Mouse (Mus musculus) layer of hippocampus, postnatal 14 days (tissue): ENCODE measurements around the gene Olfr1506. TPM values are rescaled to one million over a fixed set of nuclear protein-coding genes. Genes with fewer than 3 reads are reported as not detected.
"Not testable (repeated sequence)": the region's sequence is repeated elsewhere in the genome, so short reads cannot be mapped to it uniquely, and the experiment has no call there.

Experiments used
- DNase-seq, 2 experiments: peaks; one replicate each; pipeline ENCODE4 v3.0.0; 2021 to 2022; ENCODE audit warnings: low spot score in 2 of 2, mixed read lengths in 1 of 2
- long read RNA-seq, 2 experiments: library from polyadenylated mRNA; stranded (forward); transcript quantifications; one replicate each; pipeline ENCODE4 v2.0.0; 2021
- total RNA-seq, 2 experiments: library from RNA; stranded (reverse); gene quantifications; 2 replicates each; pipeline ENCODE4 v1.2.3; 2021

Gene Olfr1506
- total RNA-seq, result under 1 TPM in 1 of 2 experiments, not detected in 1; 0.19 TPM
- long read RNA-seq, experiment 1, result 0 reads
- long read RNA-seq, experiment 2, result 0 reads

DNA sequence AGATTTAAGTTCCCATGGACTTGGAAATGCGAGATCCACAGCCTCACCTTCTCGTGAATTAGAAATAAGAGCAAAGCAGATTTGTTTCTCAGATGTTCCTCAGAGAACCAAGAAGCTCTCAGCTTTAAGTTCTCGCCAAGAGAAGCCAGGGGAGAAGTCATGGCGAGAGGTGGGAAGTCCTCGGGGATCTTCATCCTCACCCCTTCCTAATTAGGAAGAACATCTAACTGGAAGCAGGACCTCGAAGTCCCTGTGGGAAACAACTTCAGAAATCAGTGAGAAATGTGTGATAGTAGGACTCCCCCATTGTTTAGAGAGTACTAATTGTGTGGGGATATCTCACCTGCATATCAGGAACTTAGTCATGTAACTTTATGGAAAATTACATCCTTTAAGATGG is at the start of gene Olfr1506:
TSS of gene Olfr1506 (minus strand) at position 101 of the 400 bp plus-strand sequence.
- DNase-seq, result not testable (repeated sequence)

DNA sequence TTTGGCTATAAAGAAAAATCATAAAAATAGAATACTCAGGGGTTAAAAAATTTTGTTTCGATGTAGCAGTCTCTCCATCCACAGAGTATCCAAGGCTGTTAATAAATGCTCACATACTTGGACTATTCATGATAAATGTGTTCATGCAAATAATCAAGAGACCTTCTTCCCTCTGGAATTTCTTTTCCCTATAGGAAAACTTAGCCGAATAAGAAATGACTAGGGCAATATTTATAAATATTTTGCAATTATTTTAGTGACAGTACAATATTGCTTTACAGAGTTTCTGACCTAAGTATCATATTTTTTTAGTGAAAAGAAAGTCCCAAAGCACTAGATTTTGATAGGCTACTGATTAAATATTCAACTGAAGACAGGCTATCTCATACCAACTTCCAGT is 46.6 kb upstream of the Olfr1506 start, which contains the start of gene Olfr1271:
TSS of gene Olfr1271 (minus strand) at position 101 of the 400 bp plus-strand sequence.
- no peak for DNase-seq

DNA sequence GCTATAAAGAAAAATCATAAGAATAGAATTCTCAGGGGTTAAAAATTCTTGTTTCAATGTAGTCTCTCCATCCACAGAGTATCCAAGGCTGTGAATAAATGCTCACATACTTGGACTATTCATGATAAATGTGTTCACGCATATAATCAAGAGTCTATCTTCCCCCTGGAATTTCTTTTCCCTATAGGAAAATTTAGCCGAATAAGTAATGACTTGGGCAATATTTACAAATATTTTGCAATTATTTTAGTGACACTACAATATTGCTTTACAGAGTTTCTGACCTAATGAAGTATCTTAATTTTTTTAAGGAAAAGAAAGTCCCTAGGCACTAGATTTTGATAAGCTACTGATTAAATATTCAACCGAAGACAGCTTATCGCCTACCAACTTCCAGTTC is 33.2 kb upstream of the Olfr1506 start, which contains the start of gene Olfr142:
TSS of gene Olfr142 (minus strand) at position 101 of the 400 bp plus-strand sequence.
- DNase-seq, result no peak

DNA sequence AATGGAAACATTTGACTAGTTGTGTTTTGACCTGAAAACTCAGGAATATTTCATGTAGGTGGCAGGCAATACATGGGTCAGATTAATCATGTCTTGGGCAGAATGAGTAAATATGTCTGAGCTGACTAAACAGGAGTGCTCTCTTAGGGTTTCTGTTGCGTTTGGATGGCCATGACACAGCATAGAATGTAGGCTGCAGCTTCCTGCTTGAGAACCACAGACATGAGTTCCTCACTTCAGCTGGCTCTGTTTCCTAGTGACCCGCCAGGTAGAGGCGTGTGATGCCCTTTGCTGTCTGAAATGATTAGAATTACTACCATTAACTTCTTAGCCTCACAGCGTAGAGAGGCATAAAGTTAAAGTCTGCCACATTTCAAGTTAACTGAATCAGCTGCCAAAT is 24.7 kb downstream of the Olfr1506 start:
- not testable (repeated sequence) for DNase-seq

DNA sequence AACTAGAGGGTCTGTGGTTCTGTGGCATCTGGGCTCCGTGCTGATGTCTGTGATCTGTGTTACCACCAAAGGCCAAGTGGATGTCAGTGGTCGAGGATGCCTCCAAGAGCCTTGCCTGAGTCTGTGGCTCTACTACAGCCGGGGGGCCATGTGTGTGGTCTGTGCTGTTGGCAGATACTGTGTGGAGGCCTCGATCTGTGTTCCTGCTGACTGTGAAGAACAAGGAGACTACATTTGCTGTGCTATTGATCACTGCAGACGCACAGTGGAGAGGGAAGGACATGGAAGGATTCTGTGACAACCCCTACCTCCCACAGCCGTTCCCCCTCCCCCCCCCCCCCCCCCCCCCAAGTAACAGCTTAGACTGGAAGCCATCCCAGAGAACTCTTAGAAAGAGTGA is 29.0 kb downstream of the Olfr1506 start:
- not testable (repeated sequence) for DNase-seq

DNA sequence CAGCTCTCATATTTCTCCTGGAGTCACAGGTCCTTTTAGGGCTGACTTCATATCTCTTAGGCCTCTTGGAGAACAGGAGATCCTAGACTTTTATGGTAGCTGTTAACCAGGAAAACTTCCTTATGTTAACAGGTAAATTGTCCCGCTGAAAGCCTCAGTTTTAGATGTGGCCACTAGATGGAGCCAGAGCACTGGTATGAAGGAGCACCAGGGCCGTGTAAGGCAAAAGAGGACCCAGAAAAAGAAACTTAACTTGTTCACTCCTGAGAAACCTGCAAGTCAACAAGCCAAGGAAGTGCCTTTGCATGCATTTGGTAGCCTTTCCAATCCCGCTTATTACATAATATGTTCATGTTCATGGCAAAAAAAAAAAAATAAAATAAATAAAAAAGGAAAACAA is 29.5 kb downstream of the Olfr1506 start:
- not testable (repeated sequence) for DNase-seq

DNA sequence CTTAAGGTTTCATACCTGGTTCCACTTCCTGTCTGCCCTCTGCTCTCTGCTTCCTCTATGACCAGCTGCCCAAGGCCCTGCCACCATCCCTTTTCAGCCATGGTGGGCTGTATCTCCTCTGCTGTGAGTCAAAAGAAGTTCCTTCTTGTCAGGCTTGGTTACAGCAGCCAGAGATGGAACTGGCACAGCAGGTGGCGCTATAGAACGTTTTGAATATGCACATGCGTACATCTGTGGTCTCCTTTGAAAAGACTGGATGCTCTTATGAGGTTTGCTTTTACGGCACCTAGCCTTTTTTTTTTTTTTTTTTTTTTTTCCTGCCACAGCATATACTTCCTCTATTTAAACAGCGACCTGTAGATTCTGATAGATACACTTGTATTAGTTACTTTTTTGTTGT is 37.2 kb downstream of the Olfr1506 start:
- not testable (repeated sequence) for DNase-seq

DNA sequence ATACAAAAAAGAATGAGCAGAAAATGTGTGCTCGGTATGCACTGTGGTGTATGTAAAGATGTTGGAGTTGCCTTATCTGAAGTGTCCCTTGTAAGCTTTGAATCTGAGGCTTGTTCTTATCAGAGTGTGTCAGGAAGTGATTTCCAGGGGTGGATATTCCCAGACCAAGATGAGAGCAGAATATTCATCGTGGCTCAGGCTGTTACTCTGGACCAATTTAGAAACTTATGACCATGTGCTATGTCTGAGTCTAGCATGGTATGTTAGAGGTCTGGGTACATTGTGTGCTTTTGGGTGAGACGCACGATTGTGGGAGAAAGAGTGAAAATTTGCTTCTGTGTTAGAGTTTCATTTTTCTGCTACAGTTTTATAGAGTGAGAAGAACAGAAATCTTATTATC is 38.2 kb downstream of the Olfr1506 start:
- not testable (repeated sequence) for DNase-seq

Other genes starting within 250 kb of the Olfr1506 start
- not detected for gene Olfr1261, start 233.3 kb downstream of the Olfr1506 start, total RNA-seq
- gene Olfr1262, start 224.3 kb downstream of the Olfr1506 start, total RNA-seq, result not detected
- not detected for gene Olfr1263, start 212.4 kb downstream of the Olfr1506 start, total RNA-seq
- gene Olfr1264, start 198.9 kb downstream of the Olfr1506 start, total RNA-seq, result not detected
- gene Olfr1265, start 189.2 kb downstream of the Olfr1506 start, total RNA-seq, result not detected
- gene Olfr140, start 160.9 kb downstream of the Olfr1506 start, total RNA-seq, result not detected
- not detected for gene Olfr1269, start 103.1 kb downstream of the Olfr1506 start, total RNA-seq
- gene Olfr32, start 82.2 kb downstream of the Olfr1506 start, total RNA-seq, result not detected
- gene Olfr1270, start 71.4 kb downstream of the Olfr1506 start, total RNA-seq, result not detected
- gene Olfr142, start 33.1 kb upstream of the Olfr1506 start, total RNA-seq, result not detected
- not detected for gene Olfr1271, start 46.5 kb upstream of the Olfr1506 start, total RNA-seq
- gene Olfr1272, start 68.3 kb upstream of the Olfr1506 start, total RNA-seq, result not detected
- gene Gm13769, start 97.7 kb upstream of the Olfr1506 start, total RNA-seq, result under 1 TPM in 1 of 2 experiments, not detected in 1; 0.23 TPM
- gene Olfr1274-ps, start 174.2 kb upstream of the Olfr1506 start, total RNA-seq, result not detected